Mouse (Mus musculus) testis, adult 2 months (tissue): ENCODE measurements around the gene Gpr12. TPM values are rescaled to one million over a fixed set of nuclear protein-coding genes. Genes with fewer than 3 reads are reported as not detected.
"Not testable (repeated sequence)": the region's sequence is repeated elsewhere in the genome, so short reads cannot be mapped to it uniquely, and the experiment has no call there.

Experiments used
- H3K27ac ChIP-seq: fragments of 200-500 bp; 2 replicates; pipeline ENCODE4 v1.5.1; 2012; ENCODE audit warnings: low read depth, low read length; ENCODE audit not compliant: control insufficient read depth, insufficient read depth
- H3K27me3 ChIP-seq: fragments of 200-500 bp; 2 replicates; pipeline ENCODE4 v1.6.1; 2012; ENCODE audit warnings: mild to moderate bottlenecking, low read length, moderate library complexity; ENCODE audit not compliant: control insufficient read depth, insufficient read depth
- H3K36me3 ChIP-seq: fragments of 200-500 bp; 2 replicates; pipeline ENCODE4 v1.6.1; 2012; ENCODE audit warnings: mild to moderate bottlenecking, low read length; ENCODE audit not compliant: control insufficient read depth, insufficient read depth
- H3K4me1 ChIP-seq: fragments of 200-500 bp; 2 replicates; pipeline ENCODE4 v1.6.1; 2012; ENCODE audit warnings: low read length; ENCODE audit not compliant: control insufficient read depth, insufficient read depth
- H3K4me3 ChIP-seq: fragments of 200-500 bp; 2 replicates; pipeline ENCODE4 v1.5.1; 2012; ENCODE audit warnings: low read depth, mild to moderate bottlenecking, low read length, moderate library complexity, mixed read lengths; ENCODE audit not compliant: control insufficient read depth
- CTCF ChIP-seq: fragments of 200-500 bp; IDR thresholded peaks from 2 replicates; pipeline ENCODE4 v1.5.1; 2012; ENCODE audit warnings: low read depth, mild to moderate bottlenecking, inconsistent platforms, low read length, moderate library complexity; ENCODE audit not compliant: control insufficient read depth, insufficient read depth, insufficient replicate concordance
- POLR2A ChIP-seq: fragments of 200-500 bp; IDR thresholded peaks from 2 replicates; pipeline ENCODE4 v1.6.1; 2012; ENCODE audit warnings: low read depth, mild to moderate bottlenecking, inconsistent platforms, low read length, moderate library complexity; ENCODE audit not compliant: control insufficient read depth
- polyA plus RNA-seq: library from polyadenylated mRNA; depleted of rRNA; stranded (reverse); fragments of >200 nt; gene quantifications from 2 replicates; pipeline ENCODE4 v1.2.3, GENCODE M21; 2012; rRNA removed

Gpr12 gene
- polyA plus RNA-seq, 1 experiment = not detected

DNA sequence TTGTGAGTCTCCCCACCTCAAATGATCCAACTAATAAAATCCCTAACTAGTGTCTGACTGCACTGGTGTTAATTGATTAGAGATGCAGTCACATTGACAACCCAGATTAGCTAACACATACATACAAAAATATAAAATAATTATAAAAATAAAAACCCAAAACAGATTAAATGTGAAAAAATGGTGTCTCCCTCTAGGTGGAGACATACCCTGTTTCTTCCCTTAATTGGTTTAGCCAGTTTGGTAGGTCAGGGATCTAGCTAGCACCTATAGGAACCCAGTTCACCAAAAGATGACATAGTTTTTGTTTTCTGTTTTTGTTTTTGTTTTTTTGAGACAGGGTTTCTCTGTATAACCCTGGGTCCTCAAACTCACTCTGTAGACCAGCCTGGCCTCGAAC lies 20.8 kb downstream of the Gpr12 start:
- Histone ChIP-seq H3K27ac (no peak overlapping the region), H3K36me3 (no peaks in the 10 kb centered on the region), H3K27me3 (no peaks in the 10 kb centered on the region), H3K4me3 (no peak overlapping the region), H3K4me1 (no peaks in the 10 kb centered on the region)
- no peak for TF ChIP-seq POLR2A
- TF ChIP-seq CTCF = no peak

DNA sequence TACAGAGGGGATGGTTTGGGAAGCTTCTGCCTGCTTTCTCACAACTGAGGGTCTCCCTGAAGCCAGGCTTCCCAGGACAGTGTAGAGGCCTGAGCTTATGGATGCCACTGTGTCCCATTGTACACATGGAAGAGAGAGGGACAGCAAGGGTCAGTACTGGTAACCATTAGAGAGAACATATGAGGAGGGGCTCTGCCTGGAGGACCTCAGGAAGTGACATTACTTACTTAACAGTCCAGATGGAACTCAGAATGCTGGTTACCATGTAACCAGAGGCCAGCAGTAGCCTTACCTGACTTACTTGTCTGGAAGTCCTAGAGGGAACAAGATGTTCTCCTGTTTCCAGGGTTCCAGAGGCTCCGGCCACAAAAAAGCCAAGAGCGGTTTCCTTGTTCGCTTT lies 29.2 kb downstream of the Gpr12 start, which contains the start of gene Gm3415:
Gene Gm3415, plus strand, starts transcription at position 301 of the 400 bp plus-strand sequence.
- not testable (repeated sequence) for H3K4me1 ChIP-seq, H3K27me3 ChIP-seq, H3K36me3 ChIP-seq, H3K4me3 ChIP-seq, H3K27ac ChIP-seq

DNA sequence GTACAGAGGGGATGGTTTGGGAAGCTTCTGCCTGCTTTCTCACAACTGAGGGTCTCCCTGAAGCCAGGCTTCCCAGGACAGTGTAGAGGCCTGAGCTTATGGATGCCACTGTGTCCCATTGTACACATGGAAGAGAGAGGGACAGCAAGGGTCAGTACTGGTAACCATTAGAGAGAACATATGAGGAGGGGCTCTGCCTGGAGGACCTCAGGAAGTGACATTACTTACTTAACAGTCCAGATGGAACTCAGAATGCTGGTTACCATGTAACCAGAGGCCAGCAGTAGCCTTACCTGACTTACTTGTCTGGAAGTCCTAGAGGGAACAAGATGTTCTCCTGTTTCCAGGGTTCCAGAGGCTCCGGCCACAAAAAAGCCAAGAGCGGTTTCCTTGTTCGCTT lies 47.7 kb downstream of the Gpr12 start, which contains the start of gene Gm3409:
Gene Gm3409, plus strand, starts transcription at position 301 of the 400 bp plus-strand sequence.
- not testable (repeated sequence) for H3K27me3 ChIP-seq, H3K27ac ChIP-seq, H3K4me3 ChIP-seq, H3K4me1 ChIP-seq, H3K36me3 ChIP-seq

Other genes with a start within 250 kb of the Gpr12 start
- gene Wasf3, start 200.3 kb downstream of the Gpr12 start, polyA plus RNA-seq = 5.0 and 5.3 TPM in 2 replicates
- 14.2 and 14.7 TPM in 2 replicates for gene Gm6408, start 103.3 kb downstream of the Gpr12 start, polyA plus RNA-seq
- gene Gm6370, start 93.9 kb downstream of the Gpr12 start, polyA plus RNA-seq = 54.1 and 57.5 TPM in 2 replicates
- 35.5 and 37.4 TPM in 2 replicates for gene 4930449I24Rik, start 82.8 kb downstream of the Gpr12 start, polyA plus RNA-seq
- 43.3 and 48.5 TPM in 2 replicates for gene Gm3402, start 71.1 kb downstream of the Gpr12 start, polyA plus RNA-seq
- gene Gm3404, start 59.4 kb downstream of the Gpr12 start, polyA plus RNA-seq = 30.0 and 34.6 TPM in 2 replicates
- 25.7 and 27.9 TPM in 2 replicates for gene Gm3409, start 47.6 kb downstream of the Gpr12 start, polyA plus RNA-seq
- gene Gm3415, start 29.1 kb downstream of the Gpr12 start, polyA plus RNA-seq = 40.1 and 52.1 TPM in 2 replicates
- gene Usp12, start 209.8 kb upstream of the Gpr12 start, polyA plus RNA-seq = 23.7 and 27.7 TPM in 2 replicates
- 58.3 and 64.9 TPM in 2 replicates for gene Rpl21, start 247.7 kb upstream of the Gpr12 start, polyA plus RNA-seq